Mouse (Mus musculus) myocyte (in vitro differentiated cells): ENCODE results near the gene Pla2g4e.

Experiments
- CEBPB ChIP-seq: IDR thresholded peaks from 2 replicates; pipeline ENCODE4 v1.6.1; 2011; ENCODE audit warnings: mild to moderate bottlenecking, moderate library complexity; ENCODE audit not compliant: poor library complexity, insufficient read depth, severe bottlenecking
- E2F4 ChIP-seq: IDR thresholded peaks from one replicate; pipeline ENCODE4 v1.6.1; 2011; ENCODE audit warnings: mild to moderate bottlenecking, control low read depth, moderate library complexity; ENCODE audit not compliant: insufficient read depth
- MAX ChIP-seq: IDR thresholded peaks from one replicate; pipeline ENCODE4 v1.6.1; 2011; ENCODE audit warnings: low read depth, mild to moderate bottlenecking, control low read depth
- MYOD1 ChIP-seq, 3 experiments: IDR thresholded peaks; one replicate each; pipeline ENCODE4 v1.6.1; 2011; ENCODE audit warnings: control low read depth in 2 of 3, low read depth in 2 of 3, mild to moderate bottlenecking in 2 of 3, moderate library complexity in 1 of 3; ENCODE audit not compliant: insufficient read length in 2 of 3, control insufficient read depth in 1 of 3
- MYOG ChIP-seq, 3 experiments: IDR thresholded peaks; one replicate each; pipeline ENCODE4 v1.6.1; 2011; ENCODE audit warnings: control low read depth in 2 of 3, low read depth in 2 of 3, mild to moderate bottlenecking in 2 of 3; ENCODE audit not compliant: insufficient read length in 2 of 3, control insufficient read depth in 1 of 3, insufficient read depth in 1 of 3
- POLR2A ChIP-seq: IDR thresholded peaks from one replicate; pipeline ENCODE4 v1.6.1; 2011; ENCODE audit warnings: low read depth, mild to moderate bottlenecking, control low read depth, moderate library complexity; ENCODE audit not compliant: insufficient read length
- POLR2AphosphoS2 ChIP-seq: IDR thresholded peaks from one replicate; pipeline ENCODE4 v1.6.1; 2011; ENCODE audit warnings: low read depth, control low read depth; ENCODE audit not compliant: insufficient read length
- REST ChIP-seq: IDR thresholded peaks from one replicate; pipeline ENCODE4 v1.6.1; 2011; ENCODE audit warnings: mild to moderate bottlenecking, control low read depth, moderate library complexity; ENCODE audit not compliant: insufficient read depth, insufficient read length
- SRF ChIP-seq: IDR thresholded peaks from one replicate; pipeline ENCODE4 v1.6.1; 2011; ENCODE audit warnings: low read depth; ENCODE audit not compliant: control insufficient read depth, insufficient read length
- TCF12 ChIP-seq: IDR thresholded peaks from one replicate; pipeline ENCODE4 v1.6.1; 2011; ENCODE audit warnings: mild to moderate bottlenecking, control low read depth; ENCODE audit not compliant: poor library complexity, insufficient read depth, severe bottlenecking
- TCF3 ChIP-seq: IDR thresholded peaks from one replicate; pipeline ENCODE4 v1.6.1; 2011; ENCODE audit warnings: low read depth, control low read depth; ENCODE audit not compliant: insufficient read length
- USF1 ChIP-seq: IDR thresholded peaks from one replicate; pipeline ENCODE4 v1.6.1; 2011; ENCODE audit warnings: low read depth, mild to moderate bottlenecking, control low read depth, moderate library complexity

DNA sequence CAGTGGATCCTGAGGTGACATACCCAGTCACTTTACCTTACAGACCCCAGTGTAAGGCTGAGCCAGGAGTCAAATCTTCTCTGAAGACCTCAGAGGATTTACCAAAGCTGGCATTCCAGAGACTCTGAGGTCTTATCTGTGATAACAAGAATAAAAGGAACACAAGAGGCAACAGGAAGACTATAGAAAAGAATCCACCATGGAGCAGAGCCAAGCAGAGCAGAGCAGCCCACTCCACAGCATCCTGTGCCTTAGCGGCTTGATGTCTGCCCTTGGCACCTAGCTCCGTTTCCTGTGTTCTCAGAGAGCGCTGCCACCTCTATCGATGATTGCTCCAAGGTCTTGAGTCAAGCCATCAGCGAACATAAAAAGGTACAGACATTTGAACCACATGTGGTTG, 104.8 kb downstream of the Pla2g4e start:
- TF ChIP-seq POLR2AphosphoS2 (no peak), USF1 (no peak), SRF (no peak), POLR2A (no peak), CEBPB (no peak), MYOG (IDR thresholded peaks at IDR 0.05; ENCODE audit: control insufficient read depth in 1 of 3, insufficient read depth in 1 of 3, insufficient read length in 2 of 3, low read depth in 2 of 3) (no peak), TCF12 (no peak), MAX (no peak), E2F4 (no peak), MYOD1 (IDR thresholded peaks at IDR 0.05; ENCODE audit: control insufficient read depth in 1 of 3, insufficient read length in 2 of 3, low read depth in 2 of 3) (no peak), TCF3 (no peak), REST (no peak)
